Mouse (Mus musculus) G1E (cell line): ENCODE measurements at regions not wholly inside any gene's neighbourhood (a gene's known extent, or its start where the extent isn't known, plus 50 kb on each side); places are given as distances from the start of the nearest gene placed in this dataset.

Experiments used
- ATAC-seq: 2 replicates; pipeline ENCODE4 v1.8.0; 2016; ENCODE audit warnings: mild to moderate bottlenecking; ENCODE audit not compliant: insufficient number of reproducible peaks, poor library complexity, low FRiP score, severe bottlenecking; ENCODE audit errors: extremely low read depth
- DNase-seq: peaks from one replicate; pipeline ENCODE4 v3.0.0; 2012; ENCODE audit warnings: low spot score
- H3K27me3 ChIP-seq: 2 replicates; pipeline ENCODE4 v1.6.1; 2012; ENCODE audit warnings: mild to moderate bottlenecking, low read length, inconsistent platforms; ENCODE audit not compliant: insufficient read depth
- H3K36me3 ChIP-seq: replicated peaks from 2 replicates; pipeline ENCODE3; 2012; ENCODE audit warnings: mild to moderate bottlenecking, inconsistent platforms
- H3K4me1 ChIP-seq: 2 replicates; pipeline ENCODE4 v1.6.1; 2012; ENCODE audit warnings: low read depth, low read length, inconsistent platforms, mixed read lengths; ENCODE audit not compliant: insufficient read depth
- H3K4me3 ChIP-seq: 2 replicates; pipeline ENCODE4 v1.5.1; 2012; ENCODE audit warnings: low read depth, mild to moderate bottlenecking, inconsistent platforms, low read length, moderate library complexity, mixed read lengths
- H3K9me3 ChIP-seq: replicated peaks from 2 replicates; pipeline ENCODE4 v1.6.1; 2012; ENCODE audit warnings: inconsistent platforms
- CTCF ChIP-seq: IDR thresholded peaks from 2 replicates; pipeline ENCODE4 v1.5.1; 2012; ENCODE audit warnings: low read depth, low read length, inconsistent platforms, mixed read lengths
- GATA1 ChIP-seq: IDR thresholded peaks from 2 replicates; pipeline ENCODE4 v1.6.1; 2012; ENCODE audit warnings: borderline replicate concordance, low read length, inconsistent platforms, mixed read lengths
- GATA2 ChIP-seq: IDR thresholded peaks from 2 replicates; pipeline ENCODE4 v1.6.1; 2012; ENCODE audit warnings: low read depth, low read length, inconsistent platforms, borderline replicate concordance
- POLR2AphosphoS5 ChIP-seq: IDR thresholded peaks from 2 replicates; pipeline ENCODE4 v1.6.1; 2012; ENCODE audit warnings: low read depth, low read length, inconsistent platforms; ENCODE audit not compliant: insufficient replicate concordance
- TAL1 ChIP-seq: conservative IDR thresholded peaks from 2 replicates; pipeline ENCODE4 v1.6.1; 2012; ENCODE audit warnings: low read depth, low read length, inconsistent platforms, mixed read lengths

- Histone ChIP-seq H3K36me3 (no peaks in the 10 kb centered on the region), H3K27me3 (no peaks in the 10 kb centered on the region), H3K9me3 (no peaks in the 10 kb centered on the region), H3K4me3 (no peak overlapping the region), H3K4me1 (no peaks in the 10 kb centered on the region)
- DNase-seq: no peak
- no peak for TF ChIP-seq GATA1
- TF ChIP-seq GATA2: no peak
- TF ChIP-seq TAL1: no peak
- no peak for TF ChIP-seq POLR2AphosphoS5
- TF ChIP-seq CTCF: no peak
- no peak for ATAC-seq
Measured at GRCm38 (mm10) chr13:102482451-102482850, 210.9 kb upstream of the Cd180 start.

GRCm38 (mm10) chr13:102487416-102488097, 205.8 kb upstream of the Cd180 start:
- Histone ChIP-seq H3K4me3 (no peak overlapping the region), H3K36me3 (no peaks in the 10 kb centered on the region), H3K4me1 (no peaks in the 10 kb centered on the region), H3K9me3 (no peaks in the 10 kb centered on the region), H3K27me3 (no peaks in the 10 kb centered on the region)
- no peak for ATAC-seq
- no peak for TF ChIP-seq POLR2AphosphoS5
- TF ChIP-seq GATA1: no peak
- no peak for TF ChIP-seq TAL1
- no peak for TF ChIP-seq CTCF
- no peak for TF ChIP-seq GATA2
- no peak for DNase-seq

GRCm38 (mm10) chr13:102491370-102491769, 202.0 kb upstream of the Cd180 start:
- H3K27me3 ChIP-seq: no peaks in the 10 kb centered on the region
- no peaks in the 10 kb centered on the region for H3K36me3 ChIP-seq
- no peak for DNase-seq
- ATAC-seq: no peak
- TF ChIP-seq POLR2AphosphoS5: no peak
- no peak overlapping the region for H3K4me3 ChIP-seq
- no peaks in the 10 kb centered on the region for H3K4me1 ChIP-seq
- H3K9me3 ChIP-seq: no peaks in the 10 kb centered on the region

DNA sequence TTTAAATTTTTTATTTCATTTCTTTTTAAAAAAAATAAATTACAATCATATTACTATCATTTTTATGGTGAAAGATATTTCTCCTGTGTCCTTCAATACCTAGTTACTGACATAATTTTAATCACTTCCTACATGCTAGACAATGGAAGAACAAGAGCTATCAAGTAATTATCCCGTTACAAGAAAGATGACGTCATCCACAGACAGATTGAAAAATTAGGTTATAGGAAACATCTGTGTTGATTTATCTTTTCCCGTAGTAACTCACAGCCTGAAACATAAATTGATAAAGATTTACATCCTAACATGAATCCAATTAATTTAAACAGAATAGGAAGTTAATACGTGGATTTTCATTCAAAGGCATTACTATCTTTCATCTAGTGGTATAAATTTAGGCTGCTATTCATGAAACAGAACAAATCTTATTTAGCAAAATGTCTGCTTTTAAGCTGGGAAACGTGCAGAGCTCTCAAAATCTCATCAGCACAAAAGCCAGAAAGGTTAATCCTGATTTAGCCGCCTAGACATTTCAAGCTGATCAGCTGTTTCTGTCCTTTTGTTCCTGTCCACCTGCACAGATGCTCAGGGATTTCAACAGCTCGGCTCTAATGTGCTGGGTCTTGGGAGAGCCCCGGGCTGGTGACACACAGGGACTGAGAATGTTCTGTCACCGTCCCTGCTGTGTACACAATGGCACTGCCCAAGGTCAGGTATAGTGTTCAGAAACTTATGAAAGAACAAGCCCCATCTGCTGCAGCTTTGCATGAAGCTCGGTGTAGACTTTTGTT, 189.0 kb upstream of the Cd180 start:
- no peak overlapping the region for H3K4me3 ChIP-seq
- no peak for TF ChIP-seq TAL1
- TF ChIP-seq POLR2AphosphoS5: no peak
- TF ChIP-seq GATA2: no peak
- no peak for TF ChIP-seq CTCF
- no peak for TF ChIP-seq GATA1
- ATAC-seq (no peak), DNase-seq (no peak)
- H3K27me3 ChIP-seq: no peaks in the 10 kb centered on the region
- H3K9me3 ChIP-seq: no peaks in the 10 kb centered on the region
- H3K4me1 ChIP-seq: no peaks in the 10 kb centered on the region
- H3K36me3 ChIP-seq: no peaks in the 10 kb centered on the region

- ATAC-seq (no peak), DNase-seq (no peak)
- no peak overlapping the region for H3K4me3 ChIP-seq
- H3K4me1 ChIP-seq: no peaks in the 10 kb centered on the region
- TF ChIP-seq POLR2AphosphoS5 (no peak), CTCF (no peak), TAL1 (no peak)
- H3K36me3 ChIP-seq: no peaks in the 10 kb centered on the region
- H3K27me3 ChIP-seq: no peaks in the 10 kb centered on the region
- no peaks in the 10 kb centered on the region for H3K9me3 ChIP-seq
Measured at GRCm38 (mm10) chr13:102507226-102507625, 186.1 kb upstream of the Cd180 start.

DNA sequence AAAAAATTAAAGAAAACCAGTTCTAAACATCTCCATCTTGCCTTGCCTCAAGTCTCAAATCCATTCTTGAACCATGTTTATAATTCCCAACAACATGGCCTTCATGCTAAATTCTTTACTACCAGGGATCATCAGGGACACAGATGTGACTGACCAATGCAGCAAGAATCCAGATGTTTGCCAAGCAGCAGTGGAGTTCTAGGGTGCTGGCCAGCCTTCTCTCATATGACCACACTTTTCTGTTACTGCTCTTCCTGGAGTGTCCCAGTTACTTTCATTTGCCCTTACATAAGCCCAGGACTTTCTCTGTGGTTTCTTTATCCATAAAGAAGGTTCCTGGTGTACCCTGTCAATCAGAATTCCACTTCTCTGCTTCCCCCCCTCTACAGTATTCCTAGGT, 185.4 kb upstream of the Cd180 start:
- Histone ChIP-seq H3K9me3 (no peaks in the 10 kb centered on the region), H3K4me1 (no peaks in the 10 kb centered on the region), H3K4me3 (no peak overlapping the region), H3K27me3 (no peaks in the 10 kb centered on the region), H3K36me3 (no peaks in the 10 kb centered on the region)
- no peak for ATAC-seq
- TF ChIP-seq TAL1: no peak
- no peak for TF ChIP-seq GATA1
- no peak for TF ChIP-seq GATA2
- TF ChIP-seq POLR2AphosphoS5: no peak
- TF ChIP-seq CTCF: no peak
- no peak for DNase-seq
